Mouse (Mus musculus) midbrain, embryonic 12.5 days (tissue): Measurements from ENCODE around the gene Gm20715. TPM values are rescaled to one million over a fixed set of nuclear protein-coding genes. Genes with fewer than 3 reads are reported as not detected.

Source experiments
- ATAC-seq: fragments of 200-750 bp; cut with Nextera tagmentation; 2 replicates; pipeline ENCODE4 v1.8.0; 2017; ENCODE audit warnings: low read depth, moderate TSS enrichment, moderate library complexity; ENCODE audit not compliant: low FRiP score
- H3K27ac ChIP-seq: fragments of 300-500 bp; sonication (generic); replicated peaks from 2 replicates; pipeline ENCODE4 v1.5.1; 2016; ENCODE audit warnings: mild to moderate bottlenecking
- H3K27me3 ChIP-seq: fragments of 300-500 bp; sonication (generic); 2 replicates; pipeline ENCODE4 v1.6.1; 2016; ENCODE audit warnings: mild to moderate bottlenecking
- H3K36me3 ChIP-seq: fragments of 300-500 bp; sonication (generic); 2 replicates; pipeline ENCODE4 v1.6.1; 2016
- H3K4me1 ChIP-seq: fragments of 300-500 bp; sonication (generic); 2 replicates; pipeline ENCODE4 v1.6.1; 2016
- H3K4me2 ChIP-seq: fragments of 300-500 bp; sonication (generic); replicated peaks from 2 replicates; pipeline ENCODE4 v1.6.1; 2016; ENCODE audit warnings: mild to moderate bottlenecking, moderate library complexity
- H3K4me3 ChIP-seq: fragments of 300-500 bp; sonication (generic); 2 replicates; pipeline ENCODE4 v1.5.1; 2016; ENCODE audit warnings: mild to moderate bottlenecking
- H3K9ac ChIP-seq: fragments of 300-500 bp; sonication (generic); replicated peaks from 2 replicates; pipeline ENCODE4 v1.6.1; 2016; ENCODE audit warnings: mild to moderate bottlenecking, moderate library complexity
- H3K9me3 ChIP-seq: fragments of 300-500 bp; sonication (generic); 2 replicates; pipeline ENCODE4 v1.6.1; 2016; ENCODE audit warnings: mild to moderate bottlenecking
- WGBS: fragments of 180-500 bp; shearing (Covaris S2); methylation state at CpG from one replicate; pipeline ENCODE4 v1.1.7; 2016; 5-methylcytosine and 5-hydroxymethylcytosine counted together
- polyA plus RNA-seq: library from polyadenylated mRNA; unstranded; fragments of >200 nt; fragmentation: Nextera tagmentation; extraction: Ambion mirVana; gene quantifications from 2 replicates; pipeline ENCODE4 v1.2.1, GENCODE M21; 2016

Gm20715 gene
- polyA plus RNA-seq, 1 experiment from 2014 or later = not detected

GRCm38 (mm10) chr7:6383044-6383455, 27.0 kb upstream of the Gm20715 start, which contains the start of gene Zfp28:
Zfp28 (plus strand) TSS chr7:6383295.
- Histone ChIP-seq H3K4me2 (peak within 1 kb of the TSS; percentile 77), H3K9ac (peak within 1 kb of the TSS; percentile 69), H3K4me1 (peaks cover 18% of the 10 kb centered on the region), H3K27ac (0 out of 2 replicates have a peak within 1 kb of the TSS, but pooled peaks have one; percentile 30), H3K4me3 (peak within 1 kb of the TSS; percentile 71), H3K36me3 (peaks cover 4% of the 10 kb centered on the region), H3K9me3 (no peaks in the 10 kb centered on the region), H3K27me3 (no peaks in the 10 kb centered on the region)
- ATAC-seq = peak; percentile 97
- WGBS = 0% methylated on average over 28 of the region's 28 CpGs

- H3K4me3 ChIP-seq = peak overlapping the region; percentile 71
- H3K36me3 ChIP-seq = peaks cover 4% of the 10 kb centered on the region
- H3K27me3 ChIP-seq = no peaks in the 10 kb centered on the region
- H3K9ac ChIP-seq = peak overlapping the region; percentile 69; the same call in 1 of the 2 replicates
- H3K27ac ChIP-seq = no peak overlapping the region
- no peak for ATAC-seq
- H3K4me1 ChIP-seq = peaks cover 18% of the 10 kb centered on the region
- no peaks in the 10 kb centered on the region for H3K9me3 ChIP-seq
- 79% methylated on average over 8 of the region's 8 CpGs for whole genome bisulfite sequencing
- peak overlapping the region; percentile 77 for H3K4me2 ChIP-seq
Measured at GRCm38 (mm10) chr7:6384011-6384410, 26.1 kb upstream of the Gm20715 start.

GRCm38 (mm10) chr7:6386995-6387394, 23.1 kb upstream of the Gm20715 start:
- peaks cover 33% of the 10 kb centered on the region for H3K36me3 ChIP-seq

DNA sequence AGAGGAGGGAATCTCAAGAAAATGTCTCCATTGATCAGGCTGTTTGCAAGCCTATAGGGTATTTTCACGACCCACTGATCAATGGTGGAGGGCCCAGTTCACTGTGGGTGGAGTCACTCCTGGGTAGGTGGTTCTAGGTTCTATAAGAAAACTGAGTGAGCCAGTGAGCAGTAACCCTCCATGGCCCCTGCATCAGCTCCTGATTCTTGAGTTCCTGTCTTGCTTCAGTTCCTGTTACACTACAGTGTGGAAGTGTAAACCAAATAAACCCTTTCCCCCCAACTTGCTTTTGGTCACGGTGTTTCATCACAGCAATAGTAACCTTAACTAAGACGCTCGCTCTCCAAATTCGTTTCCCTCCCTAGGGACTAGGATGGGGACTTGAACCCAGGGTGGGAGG, 21.1 kb upstream of the Gm20715 start:
- no peak for ATAC-seq
- Histone ChIP-seq H3K36me3 (peaks cover 52% of the 10 kb centered on the region), H3K9ac (no peak overlapping the region), H3K9me3 (no peaks in the 10 kb centered on the region), H3K27me3 (no peaks in the 10 kb centered on the region), H3K4me2 (no peak overlapping the region), H3K4me1 (peaks cover 6% of the 10 kb centered on the region), H3K27ac (no peak overlapping the region), H3K4me3 (no peak overlapping the region)
- WGBS = 85% methylated on average over 5 of the region's 5 CpGs

More at GRCm38 (mm10) chr7:6386995-6387394, 23.1 kb upstream of the Gm20715 start:
- Histone ChIP-seq H3K27ac (no peak overlapping the region), H3K4me1 (peaks cover 18% of the 10 kb centered on the region), H3K4me2 (no peak overlapping the region), H3K27me3 (no peaks in the 10 kb centered on the region), H3K9me3 (no peaks in the 10 kb centered on the region), H3K9ac (no peak overlapping the region), H3K4me3 (no peak overlapping the region)
- WGBS = 97% methylated on average over 8 of the region's 8 CpGs
- no peak for ATAC-seq

GRCm38 (mm10) chr7:6389449-6389848, 20.6 kb upstream of the Gm20715 start:
- peaks cover 57% of the 10 kb centered on the region for H3K36me3 ChIP-seq
- H3K4me2 ChIP-seq = no peak overlapping the region
- H3K9me3 ChIP-seq = no peaks in the 10 kb centered on the region
- H3K4me1 ChIP-seq = 0 out of 2 replicates have a peak, but pooled peaks cover 1% of the 10 kb centered on the region
- no peak overlapping the region for H3K9ac ChIP-seq
- WGBS = 73% methylated on average over 5 of the region's 5 CpGs
- H3K27me3 ChIP-seq = no peaks in the 10 kb centered on the region
- H3K27ac ChIP-seq = no peak overlapping the region
- H3K4me3 ChIP-seq = no peak overlapping the region
- no peak for ATAC-seq

GRCm38 (mm10) chr7:6397996-6398975, 11.8 kb upstream of the Gm20715 start, which contains the start of gene Smim17:
Smim17 (plus strand) TSS chr7:6398715.
- H3K27me3 ChIP-seq = no peaks in the 10 kb centered on the region
- H3K27ac ChIP-seq = no peak within 1 kb of the TSS; the same call in 1 of the 2 replicates
- WGBS = 28% methylated on average over 25 of the region's 25 CpGs
- H3K4me1 ChIP-seq = no peaks in the 10 kb centered on the region
- peak within 1 kb of the TSS; percentile 49 for H3K4me3 ChIP-seq
- ATAC-seq = peak; percentile 90
- H3K9me3 ChIP-seq = no peaks in the 10 kb centered on the region
- H3K36me3 ChIP-seq = peaks cover 30% of the 10 kb centered on the region
- H3K4me2 ChIP-seq = peak within 1 kb of the TSS; percentile 68
- H3K9ac ChIP-seq = peak within 1 kb of the TSS; percentile 54

DNA sequence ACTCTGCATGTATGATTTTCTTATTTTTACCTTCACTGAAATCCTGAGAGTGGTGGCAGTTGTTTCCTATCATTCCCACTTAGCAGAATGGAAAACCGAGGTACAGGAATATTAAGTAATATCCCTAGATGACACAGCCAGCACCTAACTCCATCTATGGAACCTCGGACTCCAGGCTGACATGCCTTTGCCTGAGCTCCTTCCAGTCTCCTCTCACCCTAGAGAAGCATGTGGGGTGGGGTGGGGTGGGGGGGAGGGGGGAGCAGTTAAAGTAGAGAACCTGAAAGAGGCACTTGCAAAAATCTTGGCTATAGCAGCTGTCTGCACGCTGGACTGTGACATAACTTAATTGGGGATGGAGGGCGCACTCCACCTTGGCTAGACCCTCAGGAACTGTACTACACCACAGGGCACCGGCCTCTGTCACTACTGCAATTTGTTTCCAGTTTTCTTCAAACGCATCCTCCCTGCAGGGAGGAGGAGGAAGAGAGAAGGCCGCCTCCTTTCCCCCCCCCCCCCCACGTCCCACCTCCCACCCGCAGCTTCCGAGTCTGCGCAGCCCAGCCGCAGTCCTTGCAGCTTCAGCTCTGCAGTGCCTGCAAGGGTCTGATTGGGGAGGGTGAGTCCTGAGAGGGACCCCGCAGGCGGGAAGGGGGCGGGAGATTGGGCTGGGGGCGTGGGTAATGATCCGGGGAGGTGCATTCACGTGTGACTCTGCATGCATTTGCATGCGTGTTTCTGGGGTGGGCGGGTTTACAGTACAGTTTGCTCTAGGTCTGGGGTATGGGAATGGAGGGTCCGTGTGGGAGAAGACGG, 4.8 kb downstream of the Gm20715 start:
- no peak overlapping the region for H3K27ac ChIP-seq
- H3K9me3 ChIP-seq = no peaks in the 10 kb centered on the region
- H3K4me3 ChIP-seq = peak overlapping the region; percentile 35
- peak; percentile 78 for ATAC-seq
- WGBS = 9% methylated on average over 17 of the region's 22 CpGs
- H3K9ac ChIP-seq = peak overlapping the region; percentile 37; the same call in 1 of the 2 replicates
- H3K36me3 ChIP-seq = no peaks in the 10 kb centered on the region
- peaks cover 8% of the 10 kb centered on the region; the same call in 1 of the 2 replicates for H3K27me3 ChIP-seq
- H3K4me2 ChIP-seq = peak overlapping the region; percentile 50
- H3K4me1 ChIP-seq = peaks cover 3% of the 10 kb centered on the region; the same call in 1 of the 2 replicates

DNA sequence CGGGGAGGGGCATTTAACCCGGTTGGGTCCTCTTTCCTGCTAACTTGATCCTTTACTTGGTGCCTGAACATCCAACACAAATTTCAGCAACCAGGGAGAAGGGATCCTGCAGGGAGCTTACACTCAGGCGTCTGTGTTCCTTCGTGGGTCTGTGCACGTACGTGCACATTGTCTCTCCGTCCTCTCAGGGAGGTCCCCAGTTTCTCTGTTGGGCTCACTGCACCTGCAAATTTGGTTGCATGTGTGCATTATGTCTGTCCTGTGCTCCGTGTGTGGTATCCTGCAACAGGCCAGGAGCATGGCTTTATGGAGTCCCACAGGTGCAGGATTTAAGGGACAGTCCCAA, 5.3 kb downstream of the Gm20715 start:
- Histone ChIP-seq H3K27ac (no peak overlapping the region), H3K27me3 (peaks cover 8% of the 10 kb centered on the region; the same call in 1 of the 2 replicates), H3K9ac (no peak overlapping the region), H3K9me3 (no peaks in the 10 kb centered on the region), H3K36me3 (no peaks in the 10 kb centered on the region), H3K4me1 (peaks cover 3% of the 10 kb centered on the region; the same call in 1 of the 2 replicates), H3K4me2 (peak overlapping the region; percentile 50), H3K4me3 (peak overlapping the region; percentile 35)
- peak; percentile 41; the same call in 1 of the 2 replicates for ATAC-seq
- 20% methylated on average over 8 of the region's 8 CpGs for WGBS

DNA sequence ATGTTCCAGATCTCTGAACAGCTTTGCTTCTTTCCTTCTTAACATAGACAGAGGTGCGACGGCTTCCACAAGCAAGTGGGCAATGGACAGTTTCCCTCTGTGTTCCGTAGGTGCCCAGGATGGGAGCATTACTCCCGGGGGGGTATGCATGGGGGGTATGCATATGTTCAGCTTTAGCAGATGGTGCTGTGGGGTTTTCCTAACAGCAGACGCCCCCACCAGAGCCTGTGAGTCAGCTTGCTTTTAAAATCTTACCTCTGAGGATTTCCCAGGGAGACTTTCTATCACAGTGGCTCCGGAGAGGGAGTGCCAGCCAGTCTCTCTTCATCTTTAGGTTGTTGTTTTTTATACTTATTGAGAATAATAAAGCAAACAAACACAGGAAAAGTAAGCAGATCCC, 9.8 kb downstream of the Gm20715 start:
- H3K4me2 ChIP-seq = no peak overlapping the region
- 0 out of 2 replicates have a peak, but pooled peaks cover 3% of the 10 kb centered on the region for H3K4me1 ChIP-seq
- WGBS = 83% methylated on average over 6 of the region's 6 CpGs
- peaks cover 8% of the 10 kb centered on the region; the same call in 1 of the 2 replicates for H3K27me3 ChIP-seq
- no peaks in the 10 kb centered on the region for H3K36me3 ChIP-seq
- H3K9me3 ChIP-seq = no peaks in the 10 kb centered on the region
- no peak overlapping the region for H3K4me3 ChIP-seq
- ATAC-seq = no peak
- no peak overlapping the region for H3K9ac ChIP-seq
- H3K27ac ChIP-seq = no peak overlapping the region

- 85% methylated on average over 3 of the region's 3 CpGs for WGBS
- H3K4me3 ChIP-seq = no peak overlapping the region
Measured at GRCm38 (mm10) chr7:6429381-6429780, 19.3 kb downstream of the Gm20715 start.

GRCm38 (mm10) chr7:6430342-6430741, 20.3 kb downstream of the Gm20715 start:
- no peaks in the 10 kb centered on the region for H3K27me3 ChIP-seq
- no peak overlapping the region for H3K9ac ChIP-seq
- ATAC-seq = no peak
- peaks cover 5% of the 10 kb centered on the region; the same call in 1 of the 2 replicates for H3K9me3 ChIP-seq
- H3K4me1 ChIP-seq = peaks cover 5% of the 10 kb centered on the region
- no peak overlapping the region for H3K27ac ChIP-seq
- 44% methylated on average over 2 of the region's 2 CpGs for WGBS
- no peak overlapping the region for H3K4me2 ChIP-seq
- no peak overlapping the region for H3K4me3 ChIP-seq
- H3K36me3 ChIP-seq = no peaks in the 10 kb centered on the region

More at GRCm38 (mm10) chr7:6429381-6429780, 19.3 kb downstream of the Gm20715 start:
- H3K9me3 ChIP-seq = peaks cover 5% of the 10 kb centered on the region; the same call in 1 of the 2 replicates
- H3K27me3 ChIP-seq = no peaks in the 10 kb centered on the region
- H3K27ac ChIP-seq = no peak overlapping the region
- no peaks in the 10 kb centered on the region for H3K36me3 ChIP-seq
- no peak overlapping the region for H3K4me2 ChIP-seq
- no peaks in the 10 kb centered on the region for H3K4me1 ChIP-seq
- H3K9ac ChIP-seq = no peak overlapping the region
- ATAC-seq = no peak
